35 mouse cellular contexts compared by ENCODE assay signal in the genomic region with DNA sequence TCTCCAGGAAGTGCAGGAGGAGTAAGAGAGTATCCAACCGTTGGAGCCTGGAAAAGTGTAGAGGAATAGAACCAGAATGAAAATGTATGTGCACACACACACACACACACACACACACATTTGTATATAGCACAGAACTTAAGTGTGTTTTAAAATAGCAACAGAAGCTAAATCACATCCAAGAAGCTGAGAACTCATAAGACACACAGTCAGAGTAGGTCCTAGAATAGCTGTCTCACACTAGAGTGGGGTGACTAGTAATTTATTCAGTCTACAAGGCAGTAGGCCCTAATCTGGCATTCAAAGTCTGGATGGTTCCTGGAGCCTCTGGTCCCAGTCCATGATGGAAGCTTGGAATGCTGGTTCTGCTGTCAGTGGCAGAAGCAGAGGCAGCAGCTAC. TPM values are rescaled to one million over a fixed set of nuclear protein-coding genes. Genes with fewer than 3 reads are reported as not detected.
"Had no signal": no experiment of that assay in that cellular context is flagged by ENCODE, and none has a peak within 500 bp of the region (broad histone marks: within the 10 kb centered on the region; RNA-seq: fewer than 3 reads in every experiment).

No protein-coding gene starts in this region.

- DNase-seq: gastrocnemius, adult 2 months; gastrocnemius, postnatal 10 days; gastrocnemius, postnatal 25 days; kidney, adult 18-20 months; kidney, adult 8-10 months; kidney, postnatal 10 days; kidney, postnatal 25 days; kidney, postnatal 4 days; liver; liver, embryonic 13.5 days had no signal

- H3K27me3 ChIP-seq: heart, embryonic 12.5 days; hindbrain, embryonic 12.5 days; intestine, embryonic 15.5 days; limb, embryonic 12.5 days; liver, embryonic 13.5 days; liver, embryonic 15.5 days had no signal

- H3K27ac ChIP-seq: gastrocnemius, adult 2 months; heart, embryonic 10.5 days; hindbrain, embryonic 10.5 days; hindbrain, embryonic 12.5 days; hindbrain, embryonic 14.5 days; intestine, embryonic 15.5 days; layer of hippocampus, adult 2 months; left cerebral cortex, adult 2 months; limb, embryonic 10.5 days; limb, embryonic 12.5 days; liver, embryonic 13.5 days; liver, embryonic 15.5 days had no signal

- H3K9me3 ChIP-seq: heart, embryonic 10.5 days; hindbrain, embryonic 10.5 days; hindbrain, embryonic 12.5 days; intestine, embryonic 15.5 days; limb, embryonic 10.5 days; limb, embryonic 12.5 days; liver, embryonic 13.5 days; liver, embryonic 15.5 days had no signal

- ATAC-seq: hindbrain, embryonic 16.5 days; inflammation-experienced regulatory T-cells, adult 6 months; intestine, embryonic 15.5 days; intestine, postnatal 0 days had no signal

- H3K4me3 ChIP-seq: gastrocnemius, adult 2 months; heart, embryonic 10.5 days; heart, embryonic 12.5 days; hindbrain, embryonic 10.5 days; hindbrain, embryonic 12.5 days; intestine, embryonic 15.5 days; layer of hippocampus, adult 2 months; left cerebral cortex, adult 2 months; limb, embryonic 10.5 days; limb, embryonic 12.5 days; liver, embryonic 13.5 days; liver, embryonic 15.5 days had no signal

- H3K4me2 ChIP-seq: heart, embryonic 12.5 days; hindbrain, embryonic 12.5 days; hindbrain, embryonic 14.5 days; intestine, embryonic 15.5 days; limb, embryonic 12.5 days; liver, embryonic 11.5 days; liver, embryonic 13.5 days; liver, embryonic 15.5 days had no signal

- H3K4me1 ChIP-seq: heart, embryonic 10.5 days; heart, embryonic 12.5 days; hindbrain, embryonic 10.5 days; hindbrain, embryonic 12.5 days; intestine, embryonic 15.5 days; limb, embryonic 10.5 days; limb, embryonic 12.5 days; liver, embryonic 13.5 days; liver, embryonic 15.5 days had no signal

- H3K9ac ChIP-seq: heart, embryonic 12.5 days; hindbrain, embryonic 12.5 days; hindbrain, embryonic 14.5 days; intestine, embryonic 15.5 days; limb, embryonic 12.5 days; liver, embryonic 13.5 days; liver, embryonic 15.5 days had no signal

- H3K36me3 ChIP-seq: heart, embryonic 10.5 days; heart, embryonic 12.5 days; hindbrain, embryonic 10.5 days; hindbrain, embryonic 12.5 days; intestine, embryonic 15.5 days; limb, embryonic 10.5 days; limb, embryonic 12.5 days; liver, embryonic 13.5 days; liver, embryonic 15.5 days had no signal

RNA-seq across cellular contexts. Expression of gene Fcrl5, which starts 5.0 kb away (rescaled TPM):
- total RNA-seq: gastrocnemius, adult 2 months; gastrocnemius, postnatal 10 days; gastrocnemius, postnatal 25 days; gastrocnemius, postnatal 4 days; heart, postnatal 10 days; heart, postnatal 4 days; layer of hippocampus, adult 2 months; layer of hippocampus, postnatal 25 days; left cerebral cortex, adult 2 months; left cerebral cortex, postnatal 25 days had no signal
- polyA plus RNA-seq: heart, embryonic 10.5 days; heart, embryonic 12.5 days; heart, embryonic 14.5 days; heart, embryonic 16.5 days; hindbrain, embryonic 10.5 days; hindbrain, embryonic 12.5 days; hindbrain, embryonic 14.5 days; hindbrain, embryonic 16.5 days; intestine, embryonic 15.5 days; intestine, postnatal 0 days; kidney, embryonic 14.5 days; kidney, embryonic 16.5 days; limb, embryonic 10.5 days; limb, embryonic 12.5 days; limb, embryonic 14.5 days; liver, embryonic 11.5 days; liver, embryonic 13.5 days; liver, embryonic 15.5 days had no signal
